Mouse (Mus musculus) heart, postnatal 0 days (tissue): Measurements from ENCODE around the gene Csn2. TPM values are rescaled to one million over a fixed set of nuclear protein-coding genes. Genes with fewer than 3 reads are reported as not detected.
A peak's percentile ranks its signal among the peaks of the same experiment; 100 is the strongest.

ENCODE experiments used
- ATAC-seq: fragments of 200-750 bp; cut with Nextera tagmentation; 2 replicates; pipeline ENCODE4 v1.8.0; 2017; ENCODE audit warnings: low read depth, moderate number of reproducible peaks, moderate library complexity; ENCODE audit not compliant: insufficient read depth
- DNase-seq: peaks from one replicate; pipeline ENCODE4 v3.0.0-alpha.2; 2016; ENCODE audit warnings: low spot score
- H3K27ac ChIP-seq: fragments of 300-500 bp; sonication (generic); 2 replicates; pipeline ENCODE4 v1.5.1; 2014; ENCODE audit warnings: low read depth, mild to moderate bottlenecking
- H3K27me3 ChIP-seq: fragments of 300-500 bp; sonication (generic); 2 replicates; pipeline ENCODE4 v1.6.1; 2014; ENCODE audit warnings: low read length, mixed read lengths; ENCODE audit not compliant: control insufficient read depth, insufficient read depth
- H3K36me3 ChIP-seq: fragments of 300-500 bp; sonication (generic); replicated peaks from 2 replicates; pipeline ENCODE4 v1.6.1; 2014; ENCODE audit warnings: low read length, mixed read lengths; ENCODE audit not compliant: control insufficient read depth, insufficient read depth
- H3K4me1 ChIP-seq: fragments of 300-500 bp; sonication (generic); 2 replicates; pipeline ENCODE4 v1.6.1; 2014; ENCODE audit warnings: antibody characterized with exemption; ENCODE audit not compliant: control insufficient read depth, insufficient read depth
- H3K4me2 ChIP-seq: fragments of 300-500 bp; sonication (generic); 2 replicates; pipeline ENCODE4 v1.6.1; 2014; ENCODE audit warnings: low read depth, mild to moderate bottlenecking, low read length, moderate library complexity
- H3K4me3 ChIP-seq: fragments of 300-500 bp; sonication (generic); 2 replicates; pipeline ENCODE4 v1.5.1; 2014; ENCODE audit warnings: low read depth, low read length
- H3K9ac ChIP-seq: fragments of 300-500 bp; sonication (generic); replicated peaks from 2 replicates; pipeline ENCODE4 v1.6.1; 2014; ENCODE audit warnings: low read depth, low read length, mixed read lengths
- H3K9me3 ChIP-seq: fragments of 300-500 bp; sonication (generic); replicated peaks from 2 replicates; pipeline ENCODE4 v1.6.1; 2016; ENCODE audit warnings: low read length; ENCODE audit not compliant: control insufficient read depth
- CTCF ChIP-seq: IDR thresholded peaks from 2 replicates; pipeline ENCODE4 v1.5.1; 2016; ENCODE audit warnings: antibody characterized with exemption, control low read depth, low read depth
- EP300 ChIP-seq: IDR thresholded peaks from 2 replicates; pipeline ENCODE4 v1.6.1; 2016; ENCODE audit warnings: antibody characterized with exemption, low read depth
- WGBS: fragments of 180-500 bp; shearing (Covaris S2); extraction: QIAGEN DNeasy Blood & Tissue Kit; methylation state at CpG from one replicate; pipeline ENCODE4 v1.1.7; 2014; 5-methylcytosine and 5-hydroxymethylcytosine counted together
- polyA plus RNA-seq: library from polyadenylated mRNA; unstranded; fragments of >200 nt; fragmentation: Nextera tagmentation; extraction: Ambion mirVana; gene quantifications from 2 replicates; pipeline ENCODE4 v1.2.1, GENCODE M21; 2015
- total RNA-seq: library from RNA; depleted of rRNA; stranded (reverse); fragments of >200 nt; gene quantifications from 2 replicates; pipeline ENCODE4 v1.2.3, GENCODE M21; 2014; ENCODE audit warnings: low replicate concordance; rRNA removed

Csn2 gene
- total RNA-seq (not detected in 2 replicates), polyA plus RNA-seq (not detected in 2 replicates)

DNA sequence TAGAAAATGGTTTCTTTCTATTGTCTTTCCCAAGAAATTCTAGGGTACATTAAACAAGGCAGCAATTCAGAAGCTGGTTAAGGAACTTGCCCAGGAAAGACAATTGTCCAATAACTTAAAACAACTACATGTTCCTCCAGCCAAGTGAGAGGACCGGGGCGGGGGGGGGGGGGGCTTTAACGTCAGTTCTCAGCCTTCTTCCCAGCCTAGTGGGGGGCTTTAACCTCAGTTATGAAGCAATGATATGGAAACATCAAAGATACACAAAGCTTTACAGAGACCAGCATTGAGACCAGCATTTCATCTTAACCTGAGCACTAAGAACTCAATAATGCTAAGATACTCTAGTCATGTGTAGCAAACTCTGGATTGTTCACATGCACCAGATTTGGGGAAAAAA lies at the start of gene Csn2:
TSS of gene Csn2 (minus strand) at position 101 of the 400 bp plus-strand sequence.
- Histone ChIP-seq H3K27me3 (no peaks in the 10 kb centered on the region), H3K4me3 (no peak within 1 kb of the TSS), H3K27ac (no peak within 1 kb of the TSS), H3K4me2 (no peak within 1 kb of the TSS), H3K4me1 (no peaks in the 10 kb centered on the region), H3K9me3 (no peaks in the 10 kb centered on the region), H3K36me3 (no peaks in the 10 kb centered on the region), H3K9ac (no peak within 1 kb of the TSS)
- DNase-seq: no peak
- ATAC-seq: no peak
- TF ChIP-seq CTCF (no peak), EP300 (no peak)
- 38% methylated on average over 3 of the region's 3 CpGs for WGBS

DNA sequence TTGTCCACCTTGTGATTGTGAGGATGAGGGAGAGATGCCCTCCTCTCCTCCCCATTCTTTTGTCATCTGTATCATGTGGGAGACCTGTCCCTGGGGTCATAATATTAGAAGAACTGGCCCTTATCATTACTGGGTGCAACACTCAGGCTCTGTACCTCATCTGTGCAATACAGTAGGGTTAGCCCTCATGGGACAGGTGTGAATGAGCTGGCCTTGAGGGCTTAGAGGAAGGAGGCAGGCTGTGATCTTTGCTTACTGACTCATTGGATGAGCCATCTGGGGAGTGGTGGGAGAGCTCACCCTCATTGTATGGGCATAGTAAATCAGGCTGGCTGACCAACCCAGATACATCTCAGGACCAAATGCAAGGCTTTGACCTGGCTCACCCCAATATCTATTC lies 35.4 kb upstream of the Csn2 start:
- H3K4me3 ChIP-seq: no peak overlapping the region
- no peak overlapping the region for H3K9ac ChIP-seq
- DNase-seq (no peak), ATAC-seq (no peak)
- TF ChIP-seq CTCF: no peak
- no peak for TF ChIP-seq EP300
- H3K4me2 ChIP-seq: no peak overlapping the region
- H3K27ac ChIP-seq: no peak overlapping the region
- no peaks in the 10 kb centered on the region for H3K4me1 ChIP-seq
- H3K36me3 ChIP-seq: no peaks in the 10 kb centered on the region
- H3K9me3 ChIP-seq: no peaks in the 10 kb centered on the region
- no peaks in the 10 kb centered on the region for H3K27me3 ChIP-seq

DNA sequence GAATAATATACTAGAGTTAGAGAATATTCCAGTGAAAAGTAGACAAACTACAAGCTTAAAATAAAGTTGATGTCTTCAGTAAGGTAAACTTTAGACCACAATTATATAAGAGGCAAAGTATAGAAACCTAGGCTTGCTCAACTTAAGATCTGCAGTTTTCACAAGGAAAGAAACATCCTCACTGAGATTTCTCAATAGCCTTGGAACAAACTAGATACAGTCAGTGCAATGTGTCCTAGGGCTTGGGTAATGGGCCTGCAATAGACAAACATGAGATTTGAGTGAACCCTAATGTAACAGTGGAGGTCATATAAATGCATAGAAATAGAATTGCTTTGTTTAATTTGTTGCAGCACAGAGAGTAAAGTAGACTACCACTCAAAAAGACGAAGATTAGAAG lies 6.5 kb upstream of the Csn2 start:
- 48% methylated on average over 1 of the region's 1 CpGs for WGBS
- H3K36me3 ChIP-seq: no peaks in the 10 kb centered on the region
- H3K9ac ChIP-seq: no peak overlapping the region
- no peak overlapping the region for H3K4me3 ChIP-seq
- ATAC-seq (no peak), DNase-seq (no peak)
- H3K4me2 ChIP-seq: no peak overlapping the region
- H3K9me3 ChIP-seq: no peaks in the 10 kb centered on the region
- no peak for TF ChIP-seq EP300
- TF ChIP-seq CTCF: no peak
- H3K27me3 ChIP-seq: no peaks in the 10 kb centered on the region
- H3K4me1 ChIP-seq: no peaks in the 10 kb centered on the region
- H3K27ac ChIP-seq: no peak overlapping the region

DNA sequence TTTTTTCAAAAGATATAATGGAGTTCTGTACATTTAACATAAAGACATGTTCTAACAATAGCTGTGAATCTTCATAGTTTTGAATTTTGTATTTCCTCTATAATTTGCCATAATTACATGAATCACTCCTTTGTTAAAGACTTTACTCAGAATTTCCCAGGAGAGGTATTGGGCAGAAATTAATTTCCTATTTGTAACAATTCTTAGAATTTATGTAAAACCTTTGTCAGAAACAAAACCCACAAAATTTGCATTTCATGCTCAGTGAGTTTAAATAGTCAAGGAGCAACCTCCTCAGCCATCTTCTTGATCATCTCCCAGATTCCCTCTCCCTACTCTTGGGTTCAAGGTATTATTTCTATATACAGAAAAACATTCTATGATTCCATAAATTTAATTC lies 33.5 kb downstream of the Csn2 start, which contains the start of gene Csn1s1:
TSS of gene Csn1s1 (plus strand) at position 301 of the 400 bp plus-strand sequence.
- Histone ChIP-seq H3K27me3 (no peaks in the 10 kb centered on the region), H3K9ac (no peak within 1 kb of the TSS), H3K4me1 (no peaks in the 10 kb centered on the region), H3K36me3 (no peaks in the 10 kb centered on the region), H3K27ac (no peak within 1 kb of the TSS), H3K4me3 (no peak within 1 kb of the TSS), H3K9me3 (no peaks in the 10 kb centered on the region), H3K4me2 (no peak within 1 kb of the TSS)
- no peak for ATAC-seq
- TF ChIP-seq EP300: no peak
- TF ChIP-seq CTCF: no peak
- DNase-seq: no peak

DNA sequence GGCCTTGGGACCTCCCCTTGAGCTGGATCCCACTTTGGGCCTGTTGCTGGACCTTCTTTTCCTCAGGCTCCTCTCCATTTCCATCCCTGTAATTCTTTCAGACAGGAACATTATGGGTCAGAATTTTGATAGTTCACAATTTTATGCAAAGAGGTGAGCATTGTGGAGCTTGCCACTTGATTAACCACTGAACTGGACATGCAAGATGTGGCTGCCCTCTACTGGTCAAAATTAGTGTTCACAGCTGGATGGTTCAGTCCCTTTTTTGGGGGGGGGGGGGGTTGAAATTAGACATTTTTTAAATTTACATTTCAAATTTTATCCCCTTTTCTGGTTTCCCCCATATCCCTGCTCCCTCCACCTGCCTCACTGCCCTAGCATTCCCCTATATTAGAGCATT lies 56.6 kb downstream of the Csn2 start:
- H3K9ac ChIP-seq: no peak overlapping the region
- H3K27me3 ChIP-seq: no peaks in the 10 kb centered on the region
- H3K9me3 ChIP-seq: no peaks in the 10 kb centered on the region
- H3K36me3 ChIP-seq: no peaks in the 10 kb centered on the region
- H3K4me2 ChIP-seq: no peak overlapping the region
- DNase-seq (no peak), ATAC-seq (no peak)
- no peaks in the 10 kb centered on the region for H3K4me1 ChIP-seq
- no peak for TF ChIP-seq EP300
- TF ChIP-seq CTCF: peak; percentile 44
- no peak overlapping the region for H3K27ac ChIP-seq
- no peak overlapping the region for H3K4me3 ChIP-seq

Other genes with a start within 250 kb of the Csn2 start
- gene Ugt2a2, start 217.4 kb downstream of the Csn2 start, total RNA-seq: not detected in 2 replicates
- not detected in 2 replicates for gene Ugt2a2, start 217.4 kb downstream of the Csn2 start, polyA plus RNA-seq
- not detected in 2 replicates for gene Gm43638, start 212.8 kb downstream of the Csn2 start, total RNA-seq
- not detected in 2 replicates for gene Gm43638, start 212.8 kb downstream of the Csn2 start, polyA plus RNA-seq
- not detected in 2 replicates for gene Ugt2a1, start 208.8 kb downstream of the Csn2 start, total RNA-seq
- not detected in 2 replicates for gene Ugt2a1, start 208.8 kb downstream of the Csn2 start, polyA plus RNA-seq
- gene Sult1b1, start 161.4 kb downstream of the Csn2 start, total RNA-seq: not detected in 2 replicates
- gene Sult1b1, start 161.4 kb downstream of the Csn2 start, polyA plus RNA-seq: not detected in 2 replicates
- not detected in 2 replicates for gene Sult1d1, start 130.6 kb downstream of the Csn2 start, total RNA-seq
- gene Sult1d1, start 130.6 kb downstream of the Csn2 start, polyA plus RNA-seq: not detected in 2 replicates
- gene Sult1e1, start 108.0 kb downstream of the Csn2 start, total RNA-seq: not detected in 2 replicates
- not detected in 2 replicates for gene Sult1e1, start 108.0 kb downstream of the Csn2 start, polyA plus RNA-seq
- not detected in 2 replicates for gene Csn1s1, start 33.4 kb downstream of the Csn2 start, total RNA-seq
- not detected in 2 replicates for gene Csn1s1, start 33.4 kb downstream of the Csn2 start, polyA plus RNA-seq
- gene Csn1s2a, start 74.9 kb upstream of the Csn2 start, total RNA-seq: not detected in 2 replicates
- not detected in 2 replicates for gene Csn1s2a, start 74.9 kb upstream of the Csn2 start, polyA plus RNA-seq
- gene Csn1s2b, start 108.5 kb upstream of the Csn2 start, total RNA-seq: not detected in 2 replicates
- gene Csn1s2b, start 108.5 kb upstream of the Csn2 start, polyA plus RNA-seq: not detected in 2 replicates
- gene Prr27, start 126.1 kb upstream of the Csn2 start, total RNA-seq: not detected in 2 replicates
- not detected in 2 replicates for gene Prr27, start 126.1 kb upstream of the Csn2 start, polyA plus RNA-seq
- not detected in 2 replicates for gene Odam, start 185.4 kb upstream of the Csn2 start, total RNA-seq
- not detected in 2 replicates for gene Odam, start 185.4 kb upstream of the Csn2 start, polyA plus RNA-seq
- not detected in 2 replicates for gene Csn3, start 225.9 kb upstream of the Csn2 start, total RNA-seq
- not detected in 2 replicates for gene Csn3, start 225.9 kb upstream of the Csn2 start, polyA plus RNA-seq